Mouse (Mus musculus) heart, embryonic 16.5 days (tissue): ENCODE results near the gene B3gnt7. TPM values are rescaled to one million over a fixed set of nuclear protein-coding genes. Genes with fewer than 3 reads are reported as not detected.

Experiments
- ATAC-seq: fragments of 200-750 bp; cut with Nextera tagmentation; replicated peaks from 2 replicates; pipeline ENCODE4 v1.8.0; 2017; ENCODE audit warnings: moderate number of reproducible peaks; ENCODE audit not compliant: insufficient read depth, low FRiP score; ENCODE audit errors: extremely low read depth
- H3K27ac ChIP-seq: fragments of 300-500 bp; sonication (generic); 2 replicates; pipeline ENCODE4 v1.5.1; 2014; ENCODE audit warnings: mild to moderate bottlenecking, low read length, control low read depth, moderate library complexity
- H3K27me3 ChIP-seq: fragments of 300-500 bp; sonication (generic); 2 replicates; pipeline ENCODE4 v1.6.1; 2014; ENCODE audit warnings: low read length, mixed read lengths; ENCODE audit not compliant: control insufficient read depth, insufficient read depth
- H3K36me3 ChIP-seq: fragments of 300-500 bp; sonication (generic); 2 replicates; pipeline ENCODE4 v1.6.1; 2014; ENCODE audit not compliant: control insufficient read depth, insufficient read depth
- H3K4me1 ChIP-seq: fragments of 300-500 bp; sonication (generic); 2 replicates; pipeline ENCODE4 v1.6.1; 2014; ENCODE audit warnings: low read length, mixed read lengths; ENCODE audit not compliant: control insufficient read depth, insufficient read depth
- H3K4me2 ChIP-seq: fragments of 300-500 bp; sonication (generic); 2 replicates; pipeline ENCODE4 v1.6.1; 2014; ENCODE audit warnings: low read depth, mild to moderate bottlenecking, control low read depth, low read length
- H3K4me3 ChIP-seq: fragments of 300-500 bp; sonication (generic); 2 replicates; pipeline ENCODE4 v1.5.1; 2014; ENCODE audit warnings: mild to moderate bottlenecking, control low read depth, low read length
- H3K9ac ChIP-seq: fragments of 300-500 bp; sonication (generic); 2 replicates; pipeline ENCODE4 v1.6.1; 2014; ENCODE audit warnings: low read length, control low read depth
- H3K9me3 ChIP-seq: fragments of 300-500 bp; sonication (generic); replicated peaks from 2 replicates; pipeline ENCODE4 v1.6.1; 2016; ENCODE audit warnings: low read length; ENCODE audit not compliant: control insufficient read depth
- WGBS: fragments of 180-500 bp; shearing (Covaris S2); extraction: QIAGEN DNeasy Blood & Tissue Kit; methylation state at CpG from one replicate; pipeline ENCODE4 v1.1.7; 2014; 5-methylcytosine and 5-hydroxymethylcytosine counted together
- polyA plus RNA-seq: library from polyadenylated mRNA; unstranded; fragments of >200 nt; fragmentation: Nextera tagmentation; extraction: Ambion mirVana; gene quantifications from 2 replicates; pipeline ENCODE4 v1.2.1, GENCODE M21; 2015

The B3gnt7 gene
- polyA plus RNA-seq, 1 experiment from 2014 or later: 1.6 TPM

DNA sequence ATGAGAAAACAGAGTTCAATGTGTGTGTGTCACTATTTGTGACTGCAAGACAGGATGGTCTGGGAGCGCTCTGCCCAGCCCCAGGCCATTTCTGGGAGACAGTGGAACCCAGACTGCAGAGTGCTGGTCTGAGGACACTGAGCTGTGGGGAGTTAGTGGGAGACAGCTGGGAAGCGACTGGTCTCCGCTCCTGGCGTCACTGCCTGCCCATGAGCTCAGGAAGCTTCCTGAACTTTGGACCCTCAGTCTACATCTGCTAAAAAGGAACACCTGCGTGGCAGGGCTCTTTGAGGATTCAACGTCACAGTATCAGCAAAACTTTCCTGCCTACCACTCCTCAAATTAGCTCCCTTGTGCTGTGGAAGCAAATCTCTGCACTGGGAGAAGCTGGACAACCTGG, 30.9 kb upstream of the B3gnt7 start:
- Histone ChIP-seq H3K4me1 (no peaks in the 10 kb centered on the region), H3K27me3 (no peaks in the 10 kb centered on the region), H3K4me2 (no peak overlapping the region), H3K27ac (no peak overlapping the region), H3K9me3 (no peaks in the 10 kb centered on the region), H3K4me3 (no peak overlapping the region), H3K36me3 (no peaks in the 10 kb centered on the region), H3K9ac (no peak overlapping the region)
- 78% methylated on average over 6 of the region's 6 CpGs for WGBS
- no peak for ATAC-seq

DNA sequence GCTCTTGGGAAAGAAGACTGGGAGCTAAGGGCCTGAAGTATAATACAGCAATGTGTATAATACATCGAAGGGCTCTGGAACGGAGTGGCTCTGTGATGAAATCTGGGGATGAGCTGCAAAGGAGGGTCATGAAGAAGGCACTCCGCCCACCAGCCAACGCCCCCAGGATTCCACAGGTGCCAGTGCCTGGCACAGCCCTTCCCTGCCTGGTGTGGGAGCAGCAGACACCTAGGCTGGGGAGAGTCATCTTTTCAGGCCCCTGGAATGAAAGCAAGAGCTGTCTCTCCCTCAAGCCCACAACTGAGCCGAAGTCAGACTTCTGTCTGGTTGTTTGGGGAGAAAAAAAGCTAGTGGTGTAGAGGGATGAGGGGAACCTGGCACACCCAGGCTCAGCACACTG, 25.6 kb upstream of the B3gnt7 start:
- 76% methylated on average over 5 of the region's 5 CpGs for WGBS
- H3K4me2 ChIP-seq: no peak overlapping the region
- no peaks in the 10 kb centered on the region for H3K4me1 ChIP-seq
- no peaks in the 10 kb centered on the region for H3K27me3 ChIP-seq
- no peak overlapping the region for H3K4me3 ChIP-seq
- no peak overlapping the region for H3K9ac ChIP-seq
- H3K36me3 ChIP-seq: no peaks in the 10 kb centered on the region
- H3K27ac ChIP-seq: no peak overlapping the region
- no peak for ATAC-seq
- H3K9me3 ChIP-seq: no peaks in the 10 kb centered on the region

DNA sequence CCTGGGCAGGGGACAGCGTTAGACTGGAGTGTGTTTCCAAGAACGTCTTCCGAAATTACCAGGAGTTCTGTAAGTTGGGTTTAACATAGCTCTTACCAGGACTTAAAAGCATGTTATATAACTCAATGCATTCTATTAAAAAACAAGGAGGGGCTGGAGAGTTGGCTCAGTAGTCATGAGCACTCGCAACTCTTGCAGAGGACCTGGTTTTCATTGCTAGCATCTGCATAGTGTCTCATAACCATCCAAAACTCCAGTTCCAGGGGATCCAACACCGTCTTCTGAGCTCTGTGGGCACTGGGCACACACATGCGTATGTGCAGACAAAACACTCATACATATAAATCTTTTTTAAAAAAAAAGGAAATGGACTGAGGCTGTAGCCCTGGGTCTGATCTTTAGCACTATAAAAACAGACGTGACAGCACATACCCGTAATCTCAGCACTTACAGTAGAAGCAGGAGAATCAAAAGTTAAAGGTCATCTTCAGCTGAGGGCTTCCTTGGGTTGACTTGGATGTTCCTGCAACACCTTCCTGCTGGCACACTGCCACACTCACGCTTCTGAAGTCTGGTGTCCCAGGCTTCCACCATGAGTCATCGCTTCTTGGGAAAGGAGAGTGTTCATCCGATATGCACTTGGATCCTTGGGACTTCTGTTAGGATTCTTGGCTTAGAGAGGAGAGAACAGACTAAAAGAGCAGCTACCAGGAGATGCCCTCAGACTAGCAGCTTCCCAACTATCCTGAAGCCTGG, 20.7 kb upstream of the B3gnt7 start:
- ATAC-seq: no peak
- no peaks in the 10 kb centered on the region for H3K4me1 ChIP-seq
- no peaks in the 10 kb centered on the region for H3K9me3 ChIP-seq
- no peak overlapping the region for H3K4me3 ChIP-seq
- H3K36me3 ChIP-seq: no peaks in the 10 kb centered on the region
- H3K27me3 ChIP-seq: no peaks in the 10 kb centered on the region
- no peak overlapping the region for H3K4me2 ChIP-seq
- 73% methylated on average over 11 of the region's 11 CpGs for WGBS
- H3K9ac ChIP-seq: no peak overlapping the region
- no peak overlapping the region for H3K27ac ChIP-seq

- ATAC-seq: no peak
- Histone ChIP-seq H3K4me2 (no peak overlapping the region), H3K9ac (no peak overlapping the region), H3K4me1 (no peaks in the 10 kb centered on the region), H3K27ac (no peak overlapping the region), H3K4me3 (no peak overlapping the region), H3K27me3 (no peaks in the 10 kb centered on the region), H3K9me3 (no peaks in the 10 kb centered on the region), H3K36me3 (no peaks in the 10 kb centered on the region)
- WGBS: 86% methylated on average over 5 of the region's 5 CpGs
Observed at GRCm38 (mm10) chr1:86284101-86284500, 18.5 kb upstream of the B3gnt7 start.

GRCm38 (mm10) chr1:86285295-86285694, 17.3 kb upstream of the B3gnt7 start:
- Histone ChIP-seq H3K36me3 (no peaks in the 10 kb centered on the region), H3K4me1 (no peaks in the 10 kb centered on the region), H3K4me3 (no peak overlapping the region), H3K4me2 (no peak overlapping the region), H3K27me3 (no peaks in the 10 kb centered on the region), H3K27ac (no peak overlapping the region), H3K9me3 (no peaks in the 10 kb centered on the region), H3K9ac (no peak overlapping the region)
- WGBS: 68% methylated on average over 6 of the region's 6 CpGs
- no peak for ATAC-seq

DNA sequence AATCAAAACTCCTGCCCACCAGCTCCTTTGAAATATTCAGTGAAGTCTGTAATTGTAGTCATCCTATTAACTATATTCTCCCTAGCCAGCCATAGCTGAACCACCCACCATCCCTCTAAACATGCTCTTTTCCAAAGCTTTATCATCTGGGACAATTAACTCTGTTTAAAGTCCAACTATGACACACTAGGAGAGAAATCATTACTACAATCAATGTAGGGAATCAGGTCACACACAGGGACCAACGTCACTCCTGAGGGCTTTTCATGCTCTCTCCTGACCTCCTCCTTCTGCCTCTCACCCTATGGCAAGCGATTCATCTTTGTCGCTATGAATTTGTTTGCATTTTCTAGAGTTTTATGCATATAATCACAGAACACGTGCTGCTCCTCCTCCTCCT, 15.2 kb upstream of the B3gnt7 start:
- H3K9me3 ChIP-seq: no peaks in the 10 kb centered on the region
- H3K27me3 ChIP-seq: no peaks in the 10 kb centered on the region
- no peaks in the 10 kb centered on the region for H3K4me1 ChIP-seq
- no peak for ATAC-seq
- WGBS: 81% methylated on average over 4 of the region's 4 CpGs
- no peak overlapping the region for H3K9ac ChIP-seq
- no peak overlapping the region for H3K4me2 ChIP-seq
- H3K36me3 ChIP-seq: no peaks in the 10 kb centered on the region
- H3K27ac ChIP-seq: no peak overlapping the region
- H3K4me3 ChIP-seq: no peak overlapping the region

DNA sequence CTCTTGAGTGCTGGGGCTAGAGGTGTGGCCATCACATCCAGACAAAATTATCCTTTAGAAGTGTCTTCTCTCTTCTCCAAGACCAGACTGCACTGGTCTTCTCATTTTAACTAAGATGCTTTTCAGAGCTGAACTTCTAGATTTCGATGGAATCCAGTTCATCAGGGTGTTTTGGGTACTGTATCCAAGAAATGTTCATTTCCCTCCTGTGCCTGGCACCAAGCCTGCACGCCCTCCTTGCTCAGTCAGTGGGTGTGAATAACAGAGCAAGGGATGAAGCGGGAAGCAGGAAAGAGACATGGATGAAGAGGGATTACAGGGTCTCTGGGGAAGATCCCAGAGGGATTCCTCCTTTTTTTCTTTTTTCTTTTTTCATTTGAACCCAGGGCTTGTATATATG, 12.2 kb upstream of the B3gnt7 start:
- ATAC-seq: no peak
- H3K27me3 ChIP-seq: no peaks in the 10 kb centered on the region
- H3K36me3 ChIP-seq: no peaks in the 10 kb centered on the region
- H3K4me1 ChIP-seq: no peaks in the 10 kb centered on the region
- no peak overlapping the region for H3K4me2 ChIP-seq
- no peak overlapping the region for H3K27ac ChIP-seq
- H3K9ac ChIP-seq: no peak overlapping the region
- H3K4me3 ChIP-seq: no peak overlapping the region
- 59% methylated on average over 3 of the region's 3 CpGs for WGBS
- no peaks in the 10 kb centered on the region for H3K9me3 ChIP-seq

DNA sequence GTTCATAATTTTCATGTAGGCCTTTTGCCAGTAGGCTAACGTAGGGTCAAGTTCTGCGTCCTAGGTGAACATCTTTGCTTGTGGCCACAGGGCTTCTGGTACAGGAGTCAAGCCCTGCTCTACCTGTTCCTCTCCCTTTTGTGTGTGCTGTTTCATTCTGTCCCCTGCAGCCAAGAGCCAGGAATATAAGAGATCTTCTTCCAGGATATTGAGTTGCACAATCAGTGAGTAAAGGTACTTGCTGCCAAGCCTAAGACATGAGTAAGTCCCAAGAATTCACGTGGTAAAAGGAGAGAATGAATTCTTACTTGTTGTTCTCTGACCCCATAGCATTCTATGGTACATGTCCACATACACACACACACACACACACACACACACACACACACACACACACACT, 9.5 kb upstream of the B3gnt7 start:
- WGBS: 86% methylated on average over 3 of the region's 3 CpGs
- no peak overlapping the region for H3K9ac ChIP-seq
- H3K4me1 ChIP-seq: no peaks in the 10 kb centered on the region
- no peak for ATAC-seq
- no peak overlapping the region for H3K4me2 ChIP-seq
- H3K27me3 ChIP-seq: no peaks in the 10 kb centered on the region
- H3K27ac ChIP-seq: no peak overlapping the region
- no peaks in the 10 kb centered on the region for H3K36me3 ChIP-seq
- no peak overlapping the region for H3K4me3 ChIP-seq
- H3K9me3 ChIP-seq: no peaks in the 10 kb centered on the region

DNA sequence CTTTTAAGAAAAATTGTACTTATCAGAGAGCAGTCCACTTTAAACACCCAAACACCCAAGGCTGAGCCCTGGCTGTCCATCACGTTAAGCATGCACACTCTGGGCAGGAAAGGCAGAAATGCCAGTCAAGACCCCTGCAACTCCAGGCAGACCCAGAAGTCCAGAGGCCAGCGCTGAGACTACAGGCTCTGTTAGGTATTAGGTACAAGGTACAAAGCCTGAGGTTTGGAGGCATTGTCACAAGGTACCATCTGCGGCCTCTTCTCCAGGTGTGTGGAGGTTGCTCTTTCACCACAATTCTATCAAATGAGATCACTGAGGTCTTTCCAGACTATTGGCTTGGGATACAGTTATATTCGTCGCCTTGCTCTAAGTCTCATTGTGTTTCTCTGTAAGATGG, 8.8 kb upstream of the B3gnt7 start:
- Histone ChIP-seq H3K36me3 (no peaks in the 10 kb centered on the region), H3K4me2 (no peak overlapping the region), H3K9ac (no peak overlapping the region), H3K9me3 (no peaks in the 10 kb centered on the region), H3K27ac (no peak overlapping the region), H3K4me1 (no peaks in the 10 kb centered on the region), H3K4me3 (no peak overlapping the region), H3K27me3 (no peaks in the 10 kb centered on the region)
- 86% methylated on average over 5 of the region's 5 CpGs for WGBS
- ATAC-seq: no peak
